Mouse (Mus musculus): Measurements from ENCODE around the gene Nfkbil1.

GRCm38 (mm10) chr17:35239700-35240099 lies 4.1 kb upstream of the Nfkbil1 start:
- TF ChIP-seq GATA1 (IDR thresholded peaks at IDR 0.05; ENCODE audit: borderline replicate concordance, low read length) (no peak), FLI1 (IDR thresholded peaks at IDR 0.05; ENCODE audit: low read length) (no peak)

Data from megakaryocyte, embryonic 14.5 days (primary cell).